ENCODE assay signal across 12 mouse cellular contexts in genomic region chr16:45871286-45871976, GRCm38 (mm10).
DNase-seq lines count a peak whose midpoint lies in the region; ATAC-seq lines count a peak whose summit lies in the region.
"Had no signal": no experiment of that assay in that cellular context is flagged by ENCODE, and none has a peak within 500 bp of the region (broad histone marks: within the 10 kb centered on the region; RNA-seq: fewer than 3 reads in every experiment).

No protein-coding gene starts in this region.

- no peak overlapping the region for H3K4me2 ChIP-seq in heart, embryonic 12.5 days
- H3K4me2 ChIP-seq in lung, embryonic 15.5 days = no peak overlapping the region
- no peak overlapping the region for H3K4me2 ChIP-seq in hindbrain, embryonic 16.5 days (ENCODE audit: low read length)
- H3K4me2 ChIP-seq in forebrain, embryonic 16.5 days (ENCODE audit: low read length) = no peak overlapping the region
- H3K4me2 ChIP-seq: limb, embryonic 15.5 days had no signal

- no peak overlapping the region for H3K4me3 ChIP-seq in heart, embryonic 12.5 days
- H3K4me3 ChIP-seq in lung, embryonic 15.5 days = no peak overlapping the region
- no peak overlapping the region for H3K4me3 ChIP-seq in hindbrain, embryonic 16.5 days (ENCODE audit: low read length)
- H3K4me3 ChIP-seq in forebrain, embryonic 16.5 days (replicated peaks; ENCODE audit: low read length) = no peak overlapping the region
- H3K4me3 ChIP-seq: limb, embryonic 15.5 days had no signal

- no peak overlapping the region for H3K9ac ChIP-seq in heart, embryonic 12.5 days
- no peak overlapping the region for H3K9ac ChIP-seq in lung, embryonic 15.5 days
- H3K9ac ChIP-seq in hindbrain, embryonic 16.5 days (ENCODE audit: low read depth, low read length) = no peak overlapping the region
- H3K9ac ChIP-seq in forebrain, embryonic 16.5 days (replicated peaks; ENCODE audit: low read depth, low read length) = no peak overlapping the region
- H3K9ac ChIP-seq: limb, embryonic 15.5 days had no signal

- H3K9me3 ChIP-seq in heart, embryonic 12.5 days (replicated peaks) = no peaks in the 10 kb centered on the region
- no peaks in the 10 kb centered on the region for H3K9me3 ChIP-seq in lung, embryonic 15.5 days
- no peaks in the 10 kb centered on the region for H3K9me3 ChIP-seq in hindbrain, embryonic 16.5 days (ENCODE audit: control insufficient read depth, low read length)
- no peaks in the 10 kb centered on the region for H3K9me3 ChIP-seq in forebrain, embryonic 16.5 days (ENCODE audit: control insufficient read depth, low read length)
- H3K9me3 ChIP-seq: limb, embryonic 15.5 days had no signal

- no peaks in the 10 kb centered on the region for H3K27me3 ChIP-seq in heart, embryonic 12.5 days (replicated peaks)
- no peaks in the 10 kb centered on the region for H3K27me3 ChIP-seq in lung, embryonic 15.5 days
- no peaks in the 10 kb centered on the region for H3K27me3 ChIP-seq in hindbrain, embryonic 16.5 days (replicated peaks; ENCODE audit: control insufficient read depth, insufficient read depth, low read length)
- H3K27me3 ChIP-seq in forebrain, embryonic 16.5 days (replicated peaks; ENCODE audit: control insufficient read depth, insufficient read depth, low read length) = no peaks in the 10 kb centered on the region
- H3K27me3 ChIP-seq: limb, embryonic 15.5 days had no signal

- no peak for ATAC-seq in heart, embryonic 12.5 days (ENCODE audit: insufficient number of reproducible peaks, low FRiP score)
- ATAC-seq in lung, embryonic 15.5 days (ENCODE audit: borderline replicate concordance, extremely low read depth, low FRiP score, low TSS enrichment) = peak; percentile 71; the same call in 1 of the 2 replicates
- ATAC-seq in hindbrain, embryonic 16.5 days = no peak
- no peak for ATAC-seq in forebrain, embryonic 16.5 days
- ATAC-seq: intestine, postnatal 0 days had no signal

- WGBS in heart, embryonic 12.5 days = 46% methylated on average over 10 of the region's 10 CpGs
- WGBS in lung, embryonic 15.5 days = 31% methylated on average over 10 of the region's 10 CpGs
- 82% methylated on average over 10 of the region's 10 CpGs for WGBS in hindbrain, embryonic 16.5 days
- 84% methylated on average over 10 of the region's 10 CpGs for WGBS in forebrain, embryonic 16.5 days

- peak; percentile 82 for DNase-seq in Muller cell, postnatal 12 days (ENCODE audit: inconsistent ontology term)
- DNase-seq in adrenal gland, adult 18-20 months (ENCODE audit: low spot score in 2 of 2) = peak; percentile 27 to 57
- no peak for DNase-seq in embryo, embryonic 10.5 days (ENCODE audit: low spot score)
- no peak for DNase-seq in right cerebral cortex, adult 2 months (ENCODE audit: low spot score in 2 of 2)
- DNase-seq: cerebellum, adult 8-10 months; right cerebral cortex, postnatal 4 days had no signal

- H3K36me3 ChIP-seq in heart, embryonic 12.5 days = no peaks in the 10 kb centered on the region
- no peaks in the 10 kb centered on the region for H3K36me3 ChIP-seq in lung, embryonic 15.5 days
- H3K36me3 ChIP-seq in hindbrain, embryonic 16.5 days (ENCODE audit: control insufficient read depth, insufficient read depth, low read length) = no peaks in the 10 kb centered on the region
- H3K36me3 ChIP-seq in forebrain, embryonic 16.5 days (ENCODE audit: control insufficient read depth, insufficient read depth) = no peaks in the 10 kb centered on the region
- H3K36me3 ChIP-seq: limb, embryonic 15.5 days had no signal

- peak overlapping the region; percentile 22 for H3K27ac ChIP-seq in heart, embryonic 12.5 days (ENCODE audit: poor library complexity, severe bottlenecking)
- H3K27ac ChIP-seq in lung, embryonic 15.5 days = peak overlapping the region; percentile 83
- no peak overlapping the region for H3K27ac ChIP-seq in hindbrain, embryonic 16.5 days (ENCODE audit: low read depth, low read length)
- no peak overlapping the region for H3K27ac ChIP-seq in forebrain, embryonic 16.5 days (ENCODE audit: low read length)
- H3K27ac ChIP-seq: limb, embryonic 15.5 days had no signal

- peaks cover 11% of the 10 kb centered on the region for H3K4me1 ChIP-seq in heart, embryonic 12.5 days (replicated peaks)
- peaks cover 23% of the 10 kb centered on the region for H3K4me1 ChIP-seq in lung, embryonic 15.5 days
- no peaks in the 10 kb centered on the region for H3K4me1 ChIP-seq in hindbrain, embryonic 16.5 days (ENCODE audit: control insufficient read depth, insufficient read depth, low read depth, low read length)
- no peaks in the 10 kb centered on the region for H3K4me1 ChIP-seq in forebrain, embryonic 16.5 days (replicated peaks; ENCODE audit: control insufficient read depth, insufficient read depth, low read length)

Comparison
In these comparisons a context has a peak if more than half of its experiments do, and no peak if none do; other contexts are left out.
1. DNase-seq: peak in Muller cell, postnatal 12 days (single experiment) and adrenal gland, adult 18-20 months (2 of 2); none in embryo, embryonic 10.5 days (single experiment) and right cerebral cortex, adult 2 months (0 of 2).
2. H3K27ac ChIP-seq: peak in heart, embryonic 12.5 days (single experiment) and lung, embryonic 15.5 days (single experiment); none in hindbrain, embryonic 16.5 days (single experiment) and forebrain, embryonic 16.5 days (single experiment).